Mouse (Mus musculus) limb, embryonic 14.5 days (tissue): ENCODE data around the gene Agap3. TPM values are rescaled to one million over a fixed set of nuclear protein-coding genes. Genes with fewer than 3 reads are reported as not detected.
A peak's percentile ranks its signal among the peaks of the same experiment; 100 is the strongest.

Source experiments
- ATAC-seq: fragments of 200-750 bp; cut with Nextera tagmentation; 2 replicates; pipeline ENCODE4 v1.8.0; 2017; ENCODE audit warnings: low read depth, moderate number of reproducible peaks, moderate TSS enrichment; ENCODE audit not compliant: low FRiP score
- DNase-seq: peaks from one replicate; pipeline ENCODE4 v3.0.0-alpha.2; 2015; ENCODE audit warnings: low spot score
- H3K27ac ChIP-seq: fragments of 300-500 bp; sonication (generic); replicated peaks from 2 replicates; pipeline ENCODE4 v1.5.1; 2014; ENCODE audit warnings: low read depth, mild to moderate bottlenecking, low read length, moderate library complexity, mixed read lengths
- H3K27me3 ChIP-seq: fragments of 300-500 bp; sonication (generic); 2 replicates; pipeline ENCODE4 v1.6.1; 2014; ENCODE audit warnings: low read length, mixed read lengths; ENCODE audit not compliant: control insufficient read depth, insufficient read depth
- H3K36me3 ChIP-seq: fragments of 300-500 bp; sonication (generic); 2 replicates; pipeline ENCODE4 v1.6.1; 2014; ENCODE audit warnings: mild to moderate bottlenecking, low read length, moderate library complexity, mixed read lengths; ENCODE audit not compliant: control insufficient read depth, insufficient read depth
- H3K4me1 ChIP-seq: fragments of 300-500 bp; sonication (generic); 2 replicates; pipeline ENCODE4 v1.6.1; 2014; ENCODE audit warnings: antibody characterized with exemption, low read length, mixed read lengths; ENCODE audit not compliant: control insufficient read depth, insufficient read depth
- H3K4me2 ChIP-seq: fragments of 300-500 bp; sonication (generic); replicated peaks from 2 replicates; pipeline ENCODE4 v1.6.1; 2014; ENCODE audit warnings: low read depth, mild to moderate bottlenecking, low read length, moderate library complexity; ENCODE audit not compliant: severe bottlenecking
- H3K4me3 ChIP-seq: fragments of 300-500 bp; sonication (generic); replicated peaks from 2 replicates; pipeline ENCODE4 v1.5.1; 2014; ENCODE audit warnings: low read length
- H3K9ac ChIP-seq: fragments of 300-500 bp; sonication (generic); 2 replicates; pipeline ENCODE4 v1.6.1; 2014; ENCODE audit warnings: mild to moderate bottlenecking, low read depth, low read length, moderate library complexity; ENCODE audit not compliant: severe bottlenecking
- H3K9me3 ChIP-seq: fragments of 300-500 bp; sonication (generic); 2 replicates; pipeline ENCODE4 v1.6.1; 2016; ENCODE audit warnings: low read length; ENCODE audit not compliant: control insufficient read depth
- POLR2A ChIP-seq: fragments of 200-500 bp; IDR thresholded peaks from 2 replicates; pipeline ENCODE4 v1.8.0; 2012; ENCODE audit warnings: inconsistent platforms, mild to moderate bottlenecking, moderate library complexity, borderline replicate concordance; ENCODE audit not compliant: insufficient read depth, insufficient read length; ENCODE audit errors: extremely low read depth
- WGBS: fragments of 180-500 bp; shearing (Covaris S2); extraction: QIAGEN DNeasy Blood & Tissue Kit; methylation state at CpG from one replicate; pipeline ENCODE4 v1.1.7; 2014; 5-methylcytosine and 5-hydroxymethylcytosine counted together
- polyA plus RNA-seq, 2 experiments: library from polyadenylated mRNA; depleted of rRNA in 1 of 2; stranded (reverse) in 1 of 2; unstranded in 1 of 2; fragments of >200 nt; fragmentation: Nextera tagmentation in 1 of 2; extraction: Ambion mirVana in 1 of 2; gene quantifications; 2 replicates each; pipeline versions ENCODE4 v1.2.1 to v1.2.3; 2012 to 2014

The Agap3 gene
- polyA plus RNA-seq, 2 experiments = 57.9 to 103 TPM

DNA sequence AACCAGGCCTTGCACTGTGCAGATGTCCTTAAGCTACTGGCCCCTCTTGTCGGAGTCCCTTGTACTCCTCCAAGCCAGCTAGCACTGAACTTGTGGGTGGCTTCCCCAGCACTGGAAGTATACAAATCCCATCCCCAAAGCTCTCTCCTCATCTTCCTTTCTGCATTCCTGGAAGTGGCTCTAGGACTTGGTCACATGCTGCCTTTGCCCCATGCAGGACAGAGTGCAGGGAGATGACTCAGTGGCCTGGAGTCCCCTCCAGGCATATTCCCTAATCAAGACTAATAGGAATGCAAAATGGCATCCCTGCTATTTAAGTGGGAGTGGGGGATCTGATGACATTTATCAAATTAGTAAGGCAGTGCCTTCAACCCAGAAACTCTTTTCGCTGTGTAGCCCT, 39.9 kb upstream of the Agap3 start:
- TF ChIP-seq POLR2A = no peak
- H3K9ac ChIP-seq = no peak overlapping the region
- H3K36me3 ChIP-seq = peaks cover 11% of the 10 kb centered on the region
- 82% methylated on average over 2 of the region's 2 CpGs for WGBS
- H3K27me3 ChIP-seq = no peaks in the 10 kb centered on the region
- H3K4me1 ChIP-seq = peaks cover 12% of the 10 kb centered on the region
- no peak overlapping the region for H3K4me2 ChIP-seq
- DNase-seq = no peak
- H3K27ac ChIP-seq = no peak overlapping the region
- ATAC-seq = no peak
- no peaks in the 10 kb centered on the region for H3K9me3 ChIP-seq
- H3K4me3 ChIP-seq = no peak overlapping the region

DNA sequence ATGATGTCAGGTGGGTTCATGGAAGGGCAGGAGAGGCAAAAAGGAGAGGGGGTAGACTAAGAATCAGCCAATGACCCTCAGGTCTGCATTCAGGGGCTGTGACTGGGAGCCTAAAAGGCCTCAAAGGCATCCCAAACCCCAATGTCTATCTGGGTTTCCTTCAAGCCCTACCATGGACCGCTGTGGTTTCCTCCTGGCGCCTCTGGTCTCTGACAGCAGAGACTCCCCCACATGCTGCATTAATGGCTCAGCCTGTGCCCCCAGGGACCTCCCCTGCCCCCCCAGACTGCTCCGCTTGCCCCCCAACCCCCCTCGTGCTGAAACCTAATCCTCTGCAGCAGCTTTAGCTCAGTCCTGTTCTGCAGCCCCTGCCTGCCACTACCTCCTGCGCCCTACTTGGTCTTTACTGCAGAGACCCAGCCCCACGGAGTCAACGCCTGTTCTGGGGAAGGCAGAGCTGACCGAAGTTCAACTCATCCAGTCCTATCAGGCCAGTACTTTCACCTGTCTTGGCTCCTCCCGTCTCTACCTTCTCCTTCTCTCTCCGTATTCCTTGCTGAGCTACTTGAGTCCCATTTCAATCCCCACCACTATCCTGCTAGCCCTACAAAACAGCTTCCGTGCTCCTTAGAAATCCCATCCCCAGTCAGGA, 38.8 kb upstream of the Agap3 start, which contains the start of gene Asic3:
TSS of gene Asic3 (plus strand) at position 351 of the 652 bp plus-strand sequence.
- H3K27ac ChIP-seq = no peak within 1 kb of the TSS
- peaks cover 6% of the 10 kb centered on the region; the same call in 1 of the 2 replicates for H3K36me3 ChIP-seq
- H3K27me3 ChIP-seq = no peaks in the 10 kb centered on the region
- no peak for TF ChIP-seq POLR2A
- no peak within 1 kb of the TSS for H3K4me3 ChIP-seq
- WGBS = 27% methylated on average over 11 of the region's 11 CpGs
- H3K4me1 ChIP-seq = peaks cover 12% of the 10 kb centered on the region
- ATAC-seq = no peak
- DNase-seq = no peak
- H3K4me2 ChIP-seq = 0 out of 2 replicates have a peak within 1 kb of the TSS, but pooled peaks have one; percentile 11
- H3K9ac ChIP-seq = no peak within 1 kb of the TSS
- no peaks in the 10 kb centered on the region for H3K9me3 ChIP-seq

DNA sequence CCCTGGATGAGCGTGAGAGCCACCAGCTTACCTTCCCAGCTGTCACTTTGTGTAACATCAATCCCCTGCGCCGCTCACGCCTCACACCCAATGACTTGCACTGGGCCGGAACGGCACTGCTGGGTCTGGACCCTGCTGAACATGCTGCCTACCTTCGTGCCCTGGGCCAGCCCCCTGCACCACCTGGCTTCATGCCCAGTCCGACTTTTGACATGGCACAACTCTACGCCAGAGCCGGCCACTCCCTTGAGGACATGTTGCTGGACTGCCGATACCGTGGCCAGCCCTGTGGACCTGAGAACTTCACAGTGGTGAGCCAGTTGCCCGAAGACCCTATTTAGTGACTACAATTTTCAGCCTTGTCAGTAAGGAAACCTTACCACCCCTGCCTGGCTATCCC, 38.0 kb upstream of the Agap3 start:
- Histone ChIP-seq H3K9me3 (no peaks in the 10 kb centered on the region), H3K4me3 (no peak overlapping the region), H3K36me3 (peaks cover 9% of the 10 kb centered on the region; the same call in 1 of the 2 replicates), H3K27me3 (no peaks in the 10 kb centered on the region), H3K4me2 (no peak overlapping the region), H3K9ac (no peak overlapping the region), H3K4me1 (peaks cover 12% of the 10 kb centered on the region), H3K27ac (no peak overlapping the region)
- 85% methylated on average over 13 of the region's 13 CpGs for WGBS
- no peak for TF ChIP-seq POLR2A
- no peak for ATAC-seq
- DNase-seq = no peak

DNA sequence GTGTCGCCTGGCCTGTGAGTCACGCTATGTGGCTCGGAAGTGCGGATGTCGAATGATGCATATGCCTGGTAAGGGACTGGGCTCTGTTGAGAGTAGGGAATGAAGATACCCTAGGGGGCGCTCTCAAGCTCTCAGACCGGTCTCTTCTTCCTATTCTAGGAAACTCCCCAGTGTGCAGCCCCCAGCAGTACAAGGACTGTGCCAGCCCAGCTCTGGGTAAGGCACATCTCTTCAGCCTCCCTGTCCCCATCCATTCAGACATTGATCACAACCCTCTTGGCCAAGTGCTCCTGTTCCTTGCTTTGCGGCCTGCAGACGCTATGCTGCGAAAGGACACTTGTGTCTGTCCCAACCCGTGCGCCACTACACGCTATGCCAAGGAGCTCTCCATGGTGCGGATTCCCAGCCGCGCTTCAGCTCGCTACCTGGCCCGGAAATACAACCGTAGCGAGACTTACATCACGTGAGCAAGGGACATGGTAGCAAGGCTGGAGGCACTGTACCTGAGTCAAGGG, 35.7 kb upstream of the Agap3 start:
- ATAC-seq = peak; percentile 36; the same call in 1 of the 2 replicates
- no peak overlapping the region for H3K27ac ChIP-seq

DNA sequence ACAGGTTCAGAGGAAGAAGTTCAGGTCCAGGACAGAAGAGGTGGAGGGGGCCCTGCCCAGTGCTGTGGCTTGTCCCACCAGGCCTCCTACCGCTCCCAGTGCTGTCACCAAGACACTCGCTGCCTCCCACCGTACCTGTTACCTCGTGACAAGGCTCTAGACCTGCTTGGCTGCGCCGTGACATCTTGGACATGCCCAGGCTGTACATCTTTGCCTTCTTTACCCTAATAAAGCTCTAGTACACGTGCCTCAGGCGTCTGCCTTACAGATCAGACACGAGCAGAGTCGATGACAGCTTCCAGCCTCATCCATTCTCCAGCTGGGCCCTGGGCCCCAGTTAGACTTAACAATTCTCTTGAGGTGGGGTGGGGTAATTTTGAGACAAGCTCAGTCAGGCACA, 34.4 kb upstream of the Agap3 start:
- WGBS = 79% methylated on average over 10 of the region's 10 CpGs
- no peak for ATAC-seq
- no peak overlapping the region for H3K27ac ChIP-seq

More for the DNA sequence above, 35.7 kb upstream of the Agap3 start:
- H3K4me1 ChIP-seq = peaks cover 12% of the 10 kb centered on the region
- H3K27me3 ChIP-seq = no peaks in the 10 kb centered on the region
- TF ChIP-seq POLR2A = no peak
- H3K4me3 ChIP-seq = no peak overlapping the region
- H3K9ac ChIP-seq = no peak overlapping the region
- no peaks in the 10 kb centered on the region for H3K9me3 ChIP-seq
- peaks cover 26% of the 10 kb centered on the region for H3K36me3 ChIP-seq
- DNase-seq = peak; percentile 71
- H3K4me2 ChIP-seq = no peak overlapping the region
- 3% methylated on average over 21 of the region's 21 CpGs for WGBS

More for the DNA sequence above, 34.4 kb upstream of the Agap3 start:
- Histone ChIP-seq H3K27me3 (no peaks in the 10 kb centered on the region), H3K4me3 (no peak overlapping the region), H3K9me3 (no peaks in the 10 kb centered on the region), H3K4me2 (no peak overlapping the region), H3K4me1 (peaks cover 16% of the 10 kb centered on the region), H3K36me3 (peaks cover 28% of the 10 kb centered on the region), H3K9ac (no peak overlapping the region)
- DNase-seq = no peak
- TF ChIP-seq POLR2A = no peak
